Mouse (Mus musculus) heart, adult 18-20 months (tissue): ENCODE data around the gene Mst1. TPM values are rescaled to one million over a fixed set of nuclear protein-coding genes. Genes with fewer than 3 reads are reported as not detected.

Experiments used
- DNase-seq, 2 experiments: peaks; one replicate each; pipeline ENCODE4 v3.0.0; 2021 to 2022; ENCODE audit warnings: mixed read lengths in 1 of 2
- total RNA-seq, 2 experiments: library from RNA; stranded (reverse); gene quantifications; 2 replicates each; pipeline ENCODE4 v1.2.3; 2021

Mst1 gene
- total RNA-seq, 2 experiments from 2014 or later: 0.36 TPM; not detected in 1

DNA sequence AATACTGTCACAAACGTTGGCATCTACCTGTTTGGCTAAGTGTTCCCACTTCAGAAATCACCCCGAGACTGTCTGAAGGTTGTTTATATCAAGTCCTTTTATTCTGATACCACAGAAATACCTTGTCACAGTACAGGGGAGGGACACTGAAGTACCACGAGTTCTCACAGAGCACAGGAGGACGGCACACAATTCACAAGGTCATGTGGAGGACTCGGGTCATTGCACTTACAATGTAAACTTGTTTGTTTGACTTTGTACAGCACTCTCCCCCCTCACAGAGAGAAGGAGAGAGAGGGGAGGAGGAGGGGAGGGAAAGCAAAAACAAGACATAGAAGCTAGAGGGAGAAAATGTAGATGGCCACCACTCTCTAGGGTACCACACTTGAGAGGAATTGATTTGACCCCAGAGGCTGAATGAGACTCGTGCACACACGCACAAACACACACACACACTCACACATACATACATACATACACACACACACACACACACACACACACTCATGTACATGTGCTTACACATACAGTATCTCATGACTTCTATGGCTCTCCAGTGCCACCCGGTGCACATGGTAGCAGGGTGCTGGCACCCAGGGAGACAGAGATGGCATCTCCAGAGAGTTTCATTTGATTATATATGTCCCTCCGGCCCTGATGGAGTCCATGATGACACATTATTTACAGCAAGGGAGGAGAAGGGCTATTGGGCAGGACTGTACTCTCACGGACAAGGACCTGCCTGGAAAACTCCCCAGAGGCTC, 15.9 kb downstream of the Mst1 start:
- no peak for DNase-seq

GRCm38 (mm10) chr9:108099619-108100018, 19.4 kb downstream of the Mst1 start:
- DNase-seq: no peak

GRCm38 (mm10) chr9:108104766-108105548, 24.7 kb downstream of the Mst1 start:
- DNase-seq: no peak

- no peak for DNase-seq
These were observed 25.3 kb downstream of the Mst1 start for GRCm38 (mm10) chr9:108105549-108105863.

DNA sequence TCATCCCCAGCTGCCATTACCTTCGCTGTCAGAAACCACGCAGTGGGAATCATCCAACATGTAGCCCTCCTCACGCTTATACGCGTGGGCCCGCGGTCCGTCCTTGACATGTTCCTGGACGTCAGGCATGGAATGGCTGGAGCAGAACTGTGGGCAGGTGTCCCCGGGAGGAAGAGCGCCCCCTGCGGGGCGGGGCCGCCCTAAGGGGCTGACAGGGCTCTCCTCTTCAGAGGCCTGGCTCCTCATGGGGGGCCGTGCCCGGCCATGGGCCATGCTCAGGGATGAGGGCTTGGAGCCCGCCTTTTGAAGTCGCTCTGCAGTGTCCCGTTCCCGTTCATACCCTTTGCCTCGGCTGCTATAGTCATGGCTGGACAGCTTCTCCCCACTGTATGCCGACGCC, 25.9 kb downstream of the Mst1 start:
- no peak for DNase-seq

GRCm38 (mm10) chr9:108107867-108108266, 27.6 kb downstream of the Mst1 start:
- no peak for DNase-seq

DNA sequence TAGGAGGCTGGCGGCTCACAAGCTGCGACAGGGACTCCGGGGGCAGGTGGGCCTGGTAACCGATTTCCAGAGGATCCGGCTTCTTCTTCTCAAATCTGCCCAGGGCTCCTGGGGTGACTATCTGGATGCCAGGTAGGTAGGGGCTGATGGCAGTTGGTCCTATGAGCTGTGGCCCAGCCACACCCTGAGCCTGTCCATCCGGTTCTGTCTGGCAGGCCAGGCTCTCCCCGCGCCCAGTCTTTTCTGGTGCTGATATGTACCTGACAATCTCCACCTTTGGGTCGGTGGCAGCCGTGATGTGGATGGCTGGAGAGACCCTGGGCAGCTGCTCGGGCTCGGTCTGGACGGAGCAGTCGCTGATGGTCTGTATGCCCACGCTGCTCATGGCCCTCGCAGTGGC, 29.9 kb downstream of the Mst1 start:
- DNase-seq: no peak

GRCm38 (mm10) chr9:108111101-108111592, 30.9 kb downstream of the Mst1 start:
- DNase-seq: no peak

DNA sequence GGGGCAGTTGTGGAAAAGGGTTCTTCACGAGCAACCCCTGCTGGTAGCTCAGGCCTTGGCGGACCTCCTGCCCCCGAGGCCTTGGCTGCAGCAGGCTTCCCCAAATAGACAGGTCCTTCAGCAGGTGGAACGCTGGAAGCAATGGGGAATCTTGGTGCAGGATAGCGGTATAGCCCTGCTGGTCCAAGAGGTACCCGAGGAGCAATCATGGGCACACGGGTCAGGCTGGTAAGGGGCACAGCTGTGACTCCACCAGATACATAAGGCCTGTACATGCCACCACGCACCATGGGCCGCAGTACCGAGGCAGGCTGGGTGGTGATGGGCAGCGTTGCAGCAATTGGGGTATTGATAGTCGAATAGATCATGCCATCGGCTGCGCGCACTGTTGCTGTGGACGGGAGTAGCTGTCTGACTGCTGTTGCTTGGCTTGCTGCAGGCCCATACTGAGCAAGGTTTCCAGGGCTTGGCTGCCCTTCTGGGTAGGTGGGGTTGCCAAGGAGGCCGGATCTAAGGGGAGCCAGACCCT, 31.4 kb downstream of the Mst1 start:
- DNase-seq: no peak

GRCm38 (mm10) chr9:108112719-108113340, 32.6 kb downstream of the Mst1 start:
- DNase-seq: peak; percentile 48 to 64

DNA sequence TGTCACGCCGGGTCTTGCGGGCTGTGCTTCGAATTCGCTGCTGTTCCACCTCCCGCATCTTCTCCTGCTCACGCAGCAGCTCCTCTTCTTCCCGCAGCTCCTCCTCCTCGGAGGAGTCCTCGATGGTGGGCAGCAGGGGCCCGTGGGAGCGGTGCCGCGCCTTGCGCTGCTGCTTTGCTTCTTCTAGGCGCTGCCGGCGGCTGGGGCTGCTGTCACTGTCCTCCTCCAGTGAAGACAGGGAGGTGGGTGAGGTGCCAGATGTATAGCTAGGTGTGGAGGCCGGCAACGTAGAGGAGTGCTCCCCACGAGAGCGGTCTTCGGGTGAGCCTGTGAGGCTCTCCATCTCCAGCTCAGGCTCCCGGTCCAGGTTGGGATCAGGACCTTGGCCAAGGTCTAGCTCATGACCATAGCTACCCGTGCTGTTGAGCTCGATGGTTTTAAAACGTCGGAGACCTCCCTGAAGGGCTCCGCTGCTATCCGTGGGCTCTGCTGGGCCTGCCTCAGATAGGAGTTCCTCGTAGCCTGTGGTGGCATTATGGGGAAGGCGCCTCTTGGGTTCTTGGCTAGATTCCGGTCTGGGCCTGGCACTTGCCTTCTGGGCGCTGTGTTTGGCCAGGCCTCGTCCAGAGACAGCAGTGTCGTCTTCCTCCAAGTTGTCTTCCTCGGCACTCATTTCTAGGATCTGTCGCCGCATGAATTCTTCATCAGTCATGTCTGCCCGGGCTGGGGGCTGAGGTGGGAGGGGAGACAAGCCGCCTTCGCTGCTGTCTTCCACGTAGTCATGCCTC, 35.2 kb downstream of the Mst1 start:
- no peak for DNase-seq

DNA sequence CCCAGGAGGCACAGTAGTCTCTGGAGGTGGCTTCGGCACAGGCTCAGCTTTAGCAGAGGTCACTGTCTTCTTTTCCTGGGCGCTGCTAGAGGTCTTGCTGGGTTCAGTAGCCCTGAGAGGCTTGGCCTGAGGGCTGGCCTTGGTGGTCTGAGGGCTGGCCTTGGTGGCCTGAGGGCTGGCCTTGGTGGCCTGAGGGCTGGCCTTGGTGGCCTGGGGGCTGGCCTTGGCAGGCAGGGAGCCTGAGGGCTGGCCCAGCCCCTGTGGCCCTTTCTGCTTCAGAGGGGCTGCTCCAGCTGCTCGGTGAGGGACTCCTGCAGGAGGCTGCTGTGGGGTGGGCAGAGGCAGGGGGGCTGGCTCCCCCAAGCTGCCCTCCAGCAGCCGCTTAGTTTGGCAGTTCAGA, 36.9 kb downstream of the Mst1 start:
- DNase-seq: no peak

GRCm38 (mm10) chr9:108119891-108120411, 39.7 kb downstream of the Mst1 start:
- DNase-seq: peak; percentile 36 to 73

DNA sequence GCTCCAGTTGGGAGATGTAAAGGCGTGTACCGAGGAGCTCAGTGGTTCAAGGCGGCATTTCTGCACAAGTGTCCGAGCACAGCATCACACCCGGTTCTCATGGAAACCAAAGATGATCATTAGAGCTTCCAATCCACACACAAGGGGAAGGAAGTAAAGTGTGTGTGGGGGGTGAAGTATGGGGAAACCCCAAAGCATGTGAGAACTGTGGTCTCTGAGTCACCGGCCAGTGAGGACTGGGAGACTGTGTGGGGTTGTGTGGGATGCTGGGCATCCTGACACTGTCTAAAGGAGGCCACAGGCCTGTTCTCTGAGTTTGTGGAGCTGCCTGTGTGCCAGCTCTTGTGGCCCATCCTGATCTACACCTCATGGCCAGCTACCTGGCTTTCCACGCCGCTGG, 40.4 kb downstream of the Mst1 start:
- no peak for DNase-seq

DNA sequence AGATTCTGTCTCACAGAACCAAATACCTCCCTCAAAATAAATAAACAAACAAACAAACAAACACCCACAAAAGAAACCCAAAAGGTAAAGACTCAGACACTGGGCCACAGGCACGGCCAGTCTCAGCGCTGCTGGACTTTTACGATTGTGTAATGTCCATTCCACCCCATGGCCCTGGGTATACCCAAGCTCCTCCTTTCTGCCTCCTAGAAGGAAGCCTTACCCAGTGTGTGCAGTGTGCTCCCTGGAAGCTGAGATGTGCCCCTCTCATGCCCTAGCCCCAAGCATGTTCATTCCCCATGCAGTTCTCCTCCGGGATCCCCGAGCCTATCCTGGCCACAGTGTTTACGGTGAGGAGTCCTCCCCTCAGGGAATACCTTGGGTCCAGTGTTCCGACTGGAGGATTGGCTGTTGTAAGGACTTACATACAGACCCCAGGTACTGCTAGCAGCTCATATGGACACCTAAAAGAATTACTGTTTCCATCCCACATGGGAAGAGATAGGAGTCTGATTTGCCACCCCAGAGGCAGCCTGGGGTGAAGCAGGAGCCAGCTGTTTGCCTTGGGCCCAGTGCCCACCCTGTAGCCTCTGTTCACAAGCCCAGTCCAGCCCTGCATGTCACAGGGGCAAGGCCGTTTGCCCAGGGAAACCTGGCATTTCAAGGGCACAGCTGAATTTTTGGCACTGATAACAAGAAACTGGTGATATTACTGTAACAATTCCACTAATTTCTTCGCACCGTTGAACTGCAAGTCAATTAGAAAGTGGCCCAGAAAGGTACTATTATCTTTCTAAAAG, 41.1 kb downstream of the Mst1 start:
- DNase-seq: no peak

GRCm38 (mm10) chr9:108123916-108124315, 43.7 kb downstream of the Mst1 start:
- no peak for DNase-seq

DNA sequence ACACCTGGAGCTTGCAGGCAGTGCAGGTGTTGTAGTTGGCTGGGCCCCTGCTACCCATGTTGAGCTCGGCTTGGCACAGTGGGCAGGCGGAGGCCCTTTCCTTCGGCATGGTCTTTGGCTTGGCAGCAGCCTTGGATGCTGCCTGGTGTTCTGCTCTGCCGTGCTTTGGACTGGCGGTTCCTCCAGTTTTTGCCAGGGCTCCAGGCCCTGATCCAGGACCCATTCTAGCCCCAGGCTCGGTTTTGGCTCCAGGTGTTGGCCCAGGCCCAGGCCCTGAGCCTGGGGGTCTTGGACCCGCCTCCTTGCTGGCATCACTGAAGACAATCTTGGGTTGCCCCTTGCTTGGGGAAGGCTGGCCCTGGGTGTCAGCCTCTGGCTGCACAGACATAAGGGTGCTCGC, 45.5 kb downstream of the Mst1 start:
- DNase-seq: no peak

GRCm38 (mm10) chr9:108126436-108127180, 46.4 kb downstream of the Mst1 start:
- DNase-seq: no peak

DNA sequence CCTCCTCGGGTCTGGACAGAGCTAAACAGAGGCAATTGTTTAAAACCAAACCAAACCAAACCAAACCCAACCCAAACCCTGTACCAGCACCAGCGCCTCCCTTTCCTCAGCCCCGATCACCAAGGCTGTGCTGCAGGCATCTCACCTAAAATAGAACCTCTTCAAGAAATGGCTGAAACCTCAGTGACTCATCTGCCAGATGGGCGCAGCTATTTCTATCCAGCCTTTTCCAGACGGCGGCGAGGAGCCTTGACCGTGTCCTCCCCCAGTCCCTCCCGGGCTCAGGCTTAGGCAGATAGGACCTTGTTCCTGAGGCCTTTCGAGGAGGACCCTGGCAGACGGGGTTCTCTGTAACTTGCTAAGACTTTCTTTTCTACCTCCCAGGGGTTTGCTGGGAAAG, 48.0 kb downstream of the Mst1 start:
- DNase-seq: no peak
